Mouse (Mus musculus) lung, adult 18-20 months (tissue): ENCODE results near the gene 4933417A18Rik.
A peak's percentile ranks its signal among the peaks of the same experiment; 100 is the strongest.
"Not testable (repeated sequence)": the region's sequence is repeated elsewhere in the genome, so short reads cannot be mapped to it uniquely, and the experiment has no call there.

Experiments used
- DNase-seq, 2 experiments: peaks; one replicate each; pipeline ENCODE4 v3.0.0; 2022; ENCODE audit warnings: mixed read lengths in 2 of 2

The 4933417A18Rik gene

DNA sequence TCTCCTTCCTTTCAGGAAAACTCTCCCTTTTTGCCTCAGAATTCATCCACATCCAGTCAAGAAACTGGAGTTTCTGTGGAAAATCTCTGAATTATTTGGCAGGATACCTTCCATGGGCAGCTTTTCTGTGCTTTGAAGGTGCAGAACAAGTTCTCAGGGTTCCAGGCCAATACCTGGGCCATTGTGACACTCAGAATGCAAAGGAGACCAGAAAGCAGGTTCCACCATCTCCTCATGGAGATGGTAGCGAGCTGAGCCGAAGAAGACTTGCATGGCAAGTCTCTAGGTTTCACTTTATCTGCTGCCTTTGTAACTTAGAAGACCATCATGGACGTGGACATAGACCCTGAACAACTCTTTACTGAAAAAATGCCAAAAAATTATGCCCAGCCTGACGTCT, at the start of gene 4933417A18Rik, which contains the start of gene Fam217a:
Gene 4933417A18Rik (plus strand): TSS at position 200 of the 400 bp plus-strand sequence.
Gene Fam217a (minus strand): TSS at position 101 of the 400 bp plus-strand sequence.
- DNase-seq: no peak

GRCm38 (mm10) chr13:34874736-34875135, 49.5 kb upstream of the 4933417A18Rik start:
- DNase-seq: not testable (repeated sequence)

DNA sequence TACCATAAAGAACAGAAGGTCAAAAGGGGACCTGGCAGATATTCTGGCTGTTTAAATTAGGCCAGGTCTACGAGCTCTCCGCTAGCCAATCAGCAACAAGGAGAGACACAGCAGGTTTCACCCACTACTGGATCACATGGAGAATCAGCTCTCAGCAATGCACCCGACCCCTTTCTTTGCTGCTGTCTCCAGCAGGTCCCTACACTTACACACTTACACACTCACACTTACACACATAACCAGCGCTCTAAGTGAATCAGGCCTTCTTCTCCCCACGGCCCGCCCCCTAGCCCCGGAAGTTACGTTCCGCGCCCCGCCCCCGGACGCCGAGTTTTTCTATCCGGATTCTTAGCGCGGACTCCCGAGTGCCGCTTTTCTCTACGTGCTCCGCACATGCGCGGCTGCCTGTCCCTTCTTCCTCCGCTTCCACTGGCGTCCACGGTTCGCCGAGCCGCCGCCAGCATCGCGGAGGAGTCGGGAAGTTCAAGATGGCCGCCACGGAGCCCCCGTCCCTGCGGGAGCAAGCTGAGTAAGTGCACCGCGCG, 49.0 kb upstream of the 4933417A18Rik start, which contains the start of gene Prpf4b:
Gene Prpf4b (plus strand): TSS at position 137 of the 545 bp plus-strand sequence.
- peak; percentile 92 to 94 for DNase-seq

DNA sequence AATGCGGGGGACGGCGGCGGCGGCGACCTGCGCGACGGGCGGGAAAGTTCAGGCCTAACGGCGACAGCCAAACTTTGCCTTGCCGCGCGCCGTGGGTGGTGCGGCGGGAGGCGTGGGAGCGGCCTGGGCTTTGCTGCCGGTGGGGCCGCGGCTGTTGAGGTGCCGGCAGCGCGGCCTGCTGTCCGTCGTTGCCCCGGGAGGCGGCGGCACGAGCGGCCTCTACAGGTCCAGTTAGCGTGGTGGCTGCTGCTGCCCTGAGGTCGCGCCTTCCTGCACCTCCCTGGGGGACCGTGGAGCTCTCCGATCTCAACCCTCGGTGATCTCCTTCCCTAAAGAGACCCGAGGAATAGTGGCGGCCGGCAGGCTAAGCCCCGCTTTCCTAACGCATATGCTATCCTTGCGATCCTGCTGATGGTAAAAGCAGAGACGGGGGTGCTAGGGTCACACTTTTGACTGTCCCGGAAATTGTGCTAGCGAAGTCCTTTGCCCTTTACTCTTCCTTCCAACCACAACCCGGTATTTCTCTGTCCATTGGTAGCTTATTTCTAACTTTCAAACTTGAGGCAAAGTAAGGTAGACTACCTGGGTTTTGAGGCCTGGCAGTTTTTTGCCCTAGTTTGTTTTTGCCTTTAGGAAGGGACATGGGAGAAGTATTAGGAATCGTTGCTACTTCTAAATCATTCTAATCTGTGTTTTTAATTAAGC, 48.3 kb upstream of the 4933417A18Rik start:
- peak; percentile 67 to 72 for DNase-seq

GRCm38 (mm10) chr13:34876481-34876880, 47.7 kb upstream of the 4933417A18Rik start:
- no peak for DNase-seq

DNA sequence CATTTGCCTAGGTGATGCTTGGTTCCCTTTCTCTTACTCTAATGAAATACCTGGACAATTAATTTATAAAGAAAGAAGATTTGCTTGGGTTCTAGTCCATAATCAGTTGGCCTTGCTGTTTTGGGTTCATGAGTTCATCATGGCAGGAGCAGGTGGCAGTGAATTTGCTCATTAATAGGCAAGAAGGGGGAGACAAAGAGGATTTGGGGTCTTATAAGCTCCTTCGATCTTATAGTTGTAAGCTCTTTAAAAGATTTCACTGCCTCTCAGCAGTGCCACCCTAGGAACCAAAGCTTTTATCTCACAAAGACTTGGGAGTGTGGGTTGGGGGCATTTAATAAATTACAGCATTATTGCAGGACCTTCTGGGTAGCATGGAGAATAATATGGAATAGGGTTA, 31.3 kb upstream of the 4933417A18Rik start:
- DNase-seq: no peak

GRCm38 (mm10) chr13:34914614-34915013, 9.6 kb upstream of the 4933417A18Rik start:
- no peak for DNase-seq

- DNase-seq: no peak
Measured at GRCm38 (mm10) chr13:34916520-34917167, 7.6 kb upstream of the 4933417A18Rik start.

GRCm38 (mm10) chr13:34934931-34935644, 10.9 kb downstream of the 4933417A18Rik start:
- DNase-seq: no peak

- DNase-seq: no peak
Measured at GRCm38 (mm10) chr13:34942370-34942769, 18.2 kb downstream of the 4933417A18Rik start.

GRCm38 (mm10) chr13:34951437-34951836, 27.2 kb downstream of the 4933417A18Rik start:
- DNase-seq: not testable (repeated sequence)

DNA sequence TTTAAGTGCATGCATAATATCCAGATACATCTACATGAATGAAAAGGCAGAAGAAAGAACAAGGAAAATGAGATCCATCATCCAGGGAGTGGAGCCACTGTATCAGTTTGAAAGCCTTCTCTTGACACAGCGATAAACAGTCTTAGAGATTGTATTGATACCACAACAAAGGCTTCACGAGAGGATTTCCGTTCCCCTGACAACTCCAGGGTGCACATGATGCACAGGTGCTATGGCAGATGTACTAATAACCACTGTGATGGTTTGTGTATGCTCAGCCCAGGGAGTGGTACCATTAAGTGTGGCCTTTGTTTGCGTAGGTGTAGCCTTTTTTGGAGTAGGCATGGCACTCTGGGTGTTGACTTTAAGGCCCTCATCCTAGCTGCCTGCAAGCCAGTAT, 32.7 kb downstream of the 4933417A18Rik start:
- no peak for DNase-seq

GRCm38 (mm10) chr13:34958158-34958557, 33.9 kb downstream of the 4933417A18Rik start:
- DNase-seq: not testable (repeated sequence)

DNA sequence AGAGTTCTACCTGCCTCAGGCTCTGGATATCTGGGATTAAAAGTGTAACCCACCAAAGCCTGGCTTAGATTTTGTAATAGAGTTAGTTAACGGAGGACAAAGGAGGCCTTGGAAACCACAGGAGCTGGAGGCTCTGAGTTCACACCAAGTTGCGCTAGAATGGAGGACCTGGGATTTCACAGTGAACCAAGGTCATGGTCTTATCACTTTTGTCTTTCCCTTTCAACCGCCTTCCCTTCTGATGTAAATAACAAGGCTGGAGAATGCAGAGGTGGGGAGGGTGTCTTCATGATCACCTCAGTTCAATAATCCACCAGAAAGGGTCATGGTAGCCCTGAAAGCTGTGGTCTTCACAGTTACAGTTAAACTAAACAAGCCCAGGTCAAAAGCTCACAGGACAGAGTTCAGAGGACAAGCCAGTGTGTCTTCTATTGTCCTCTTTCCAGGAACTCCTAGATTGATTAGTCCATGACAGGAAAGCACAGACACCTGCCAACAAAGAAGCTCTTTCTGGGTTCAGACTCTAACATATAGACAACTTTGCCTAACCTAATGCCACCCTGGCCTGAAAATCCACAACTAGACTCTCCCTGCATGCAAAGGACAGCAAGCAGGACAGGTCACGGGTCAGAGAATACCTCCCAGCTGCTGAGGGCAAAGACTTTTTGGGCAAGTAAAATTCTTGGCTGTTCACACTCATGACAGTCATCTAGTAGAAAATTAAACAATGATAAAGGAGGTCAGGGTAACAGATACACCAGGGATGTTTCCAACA, 37.0 kb downstream of the 4933417A18Rik start:
- no peak for DNase-seq

DNA sequence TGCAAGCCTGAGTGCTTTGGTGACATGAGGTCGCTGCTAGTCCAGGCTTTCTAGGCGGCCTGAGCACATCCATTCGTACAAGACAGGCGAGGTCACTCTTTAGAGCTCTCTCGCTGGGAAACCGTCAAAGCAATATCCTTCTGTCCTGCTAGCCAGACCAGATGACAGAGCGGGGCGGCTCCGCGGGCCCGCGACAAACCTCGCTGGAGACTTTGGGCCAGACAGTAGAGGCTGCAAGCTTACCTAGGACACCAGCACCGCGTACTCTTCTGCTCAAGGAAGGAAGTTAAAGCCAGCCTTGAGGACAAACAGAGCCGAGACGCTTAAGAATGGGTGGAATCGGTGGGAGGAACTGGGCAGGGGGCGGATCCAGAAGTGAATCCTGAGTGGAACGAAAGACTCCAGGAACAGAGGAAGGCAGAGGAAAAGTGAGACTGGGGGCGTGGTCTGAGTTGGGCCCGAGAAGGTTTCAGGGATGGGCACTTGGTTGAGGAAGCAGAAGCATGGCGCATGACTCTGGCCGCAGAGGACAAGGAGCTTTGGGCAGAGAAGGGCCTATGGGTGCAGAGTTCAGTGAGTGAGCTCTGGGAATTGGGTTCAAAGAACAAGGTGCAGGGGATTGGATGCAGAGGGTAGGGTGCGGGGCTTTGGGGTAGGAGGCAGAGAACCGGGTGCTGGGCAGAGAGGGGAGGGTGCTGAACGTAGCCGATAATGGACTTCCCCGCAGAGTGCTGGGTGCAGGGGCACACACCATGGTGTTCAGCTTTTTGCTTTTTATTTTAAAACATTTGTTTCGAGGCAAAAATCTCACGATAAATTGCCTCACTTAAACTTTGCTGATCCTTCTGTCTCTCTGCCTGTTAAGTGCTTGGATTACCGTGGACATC, 39.5 kb downstream of the 4933417A18Rik start, which contains the start of gene Eci3:
Gene Eci3 (minus strand): TSS at position 300 of the 887 bp plus-strand sequence.
- peak; percentile 77 to 80 for DNase-seq

DNA sequence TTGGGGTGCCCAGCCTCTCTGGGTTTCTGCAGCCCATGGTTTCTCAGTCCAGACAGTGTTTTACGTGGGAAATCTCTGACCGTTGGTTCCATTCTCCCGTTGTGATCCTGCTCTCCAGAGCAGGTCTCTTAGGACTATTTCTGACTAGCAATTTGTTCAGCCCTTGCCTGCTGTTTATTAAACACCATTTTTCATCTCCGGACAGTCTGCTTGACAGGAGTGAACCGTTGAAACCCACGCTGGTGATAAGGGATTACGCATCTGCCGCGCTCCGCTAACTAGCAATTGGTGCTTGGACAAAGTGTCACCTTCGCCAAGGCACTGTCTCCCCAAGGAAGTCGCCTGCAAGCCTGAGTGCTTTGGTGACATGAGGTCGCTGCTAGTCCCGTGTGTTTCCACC, 40.2 kb downstream of the 4933417A18Rik start:
- no peak for DNase-seq

GRCm38 (mm10) chr13:34964866-34965265, 40.7 kb downstream of the 4933417A18Rik start:
- DNase-seq: no peak

DNA sequence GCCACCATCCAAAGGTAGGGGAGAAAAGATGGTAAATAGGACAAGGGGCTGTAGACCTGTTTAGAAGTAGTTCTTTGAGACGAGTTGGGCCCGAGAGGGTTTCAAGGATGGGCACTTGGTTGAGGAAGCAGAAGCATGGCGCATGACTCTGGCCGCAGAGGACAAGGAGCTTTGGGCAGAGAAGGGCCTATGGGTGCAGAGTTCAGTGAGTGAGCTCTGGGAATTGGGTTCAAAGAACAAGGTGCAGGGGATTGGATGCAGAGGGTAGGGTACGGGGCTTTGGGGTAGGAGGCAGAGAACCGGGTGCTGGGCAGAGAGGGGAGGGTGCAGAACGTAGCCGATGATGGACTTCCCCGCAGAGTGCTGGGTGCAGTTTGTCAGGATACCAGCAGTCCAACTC, 41.4 kb downstream of the 4933417A18Rik start:
- DNase-seq: not testable (repeated sequence)

GRCm38 (mm10) chr13:34972456-34972855, 48.2 kb downstream of the 4933417A18Rik start:
- not testable (repeated sequence) for DNase-seq

DNA sequence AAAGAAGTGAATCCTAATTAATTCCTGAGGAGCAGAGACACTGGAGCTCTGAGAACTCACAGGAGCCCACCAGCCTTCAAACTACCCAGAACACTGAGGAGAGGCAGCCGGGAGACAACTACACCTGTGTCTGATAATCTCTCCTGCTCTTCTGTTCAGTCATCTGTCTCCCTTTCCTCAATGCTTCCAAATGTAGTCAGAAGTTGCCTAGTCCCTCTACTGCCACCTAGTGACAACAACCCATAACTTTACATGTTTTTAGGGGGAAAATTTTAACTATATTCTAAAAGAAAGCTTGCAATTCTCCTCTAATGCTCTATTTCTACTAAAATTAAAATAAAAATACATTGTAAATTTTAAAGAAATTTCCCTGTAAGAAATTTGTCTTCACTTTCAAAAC, 48.9 kb downstream of the 4933417A18Rik start:
- DNase-seq: no peak

DNA sequence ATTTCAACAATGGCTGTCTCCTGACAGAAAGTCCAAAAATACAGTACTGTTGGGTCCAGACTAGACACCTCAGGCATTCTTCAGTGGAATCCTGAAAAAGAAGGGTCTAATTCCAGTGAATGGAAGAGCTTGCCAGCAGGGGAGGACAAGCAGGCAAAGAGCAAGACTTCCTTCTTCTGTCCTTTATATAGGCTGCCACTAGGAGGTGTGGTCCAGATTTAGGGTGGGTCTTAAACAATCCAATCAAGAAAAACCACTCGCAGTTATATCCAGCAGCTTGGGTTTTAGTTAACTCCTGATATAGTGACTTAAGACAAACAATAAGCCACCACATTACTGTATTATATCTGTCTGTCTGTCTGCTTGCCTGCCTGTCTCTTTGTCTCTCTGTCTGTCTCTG, 49.6 kb downstream of the 4933417A18Rik start:
- no peak for DNase-seq
